Mouse (Mus musculus) neural tube, embryonic 11.5 days (tissue): ENCODE results near the gene Ninl. TPM values are rescaled to one million over a fixed set of nuclear protein-coding genes. Genes with fewer than 3 reads are reported as not detected.

Experiments
- ATAC-seq: fragments of 200-750 bp; cut with Nextera tagmentation; 2 replicates; pipeline ENCODE4 v1.8.0; 2017; ENCODE audit warnings: moderate number of reproducible peaks, mild to moderate bottlenecking, moderate TSS enrichment, moderate library complexity; ENCODE audit not compliant: insufficient read depth, low FRiP score, low TSS enrichment
- DNase-seq: peaks from one replicate; pipeline ENCODE4 v3.0.0-alpha.2; 2015; ENCODE audit warnings: low spot score
- H3K27ac ChIP-seq: fragments of 300-500 bp; sonication (generic); 2 replicates; pipeline ENCODE4 v1.5.1; 2014; ENCODE audit warnings: low read depth, mild to moderate bottlenecking, low read length
- H3K27me3 ChIP-seq: fragments of 300-500 bp; sonication (generic); 2 replicates; pipeline ENCODE4 v1.6.1; 2014; ENCODE audit warnings: mild to moderate bottlenecking, low read length, mixed read lengths; ENCODE audit not compliant: control insufficient read depth, insufficient read depth
- H3K36me3 ChIP-seq: fragments of 300-500 bp; sonication (generic); 2 replicates; pipeline ENCODE4 v1.6.1; 2014; ENCODE audit warnings: mild to moderate bottlenecking, low read length, moderate library complexity, mixed read lengths; ENCODE audit not compliant: control insufficient read depth, insufficient read depth
- H3K4me1 ChIP-seq: fragments of 300-500 bp; sonication (generic); 2 replicates; pipeline ENCODE4 v1.6.1; 2014; ENCODE audit warnings: low read length, mixed read lengths; ENCODE audit not compliant: control insufficient read depth, insufficient read depth
- H3K4me2 ChIP-seq: fragments of 300-500 bp; sonication (generic); 2 replicates; pipeline ENCODE4 v1.6.1; 2014; ENCODE audit warnings: low read depth, mild to moderate bottlenecking, moderate library complexity
- H3K4me3 ChIP-seq: fragments of 300-500 bp; sonication (generic); 2 replicates; pipeline ENCODE4 v1.5.1; 2014; ENCODE audit warnings: low read depth, low read length
- H3K9ac ChIP-seq: fragments of 300-500 bp; sonication (generic); 2 replicates; pipeline ENCODE4 v1.6.1; 2014; ENCODE audit warnings: mild to moderate bottlenecking, low read length
- H3K9me3 ChIP-seq: fragments of 300-500 bp; sonication (generic); 2 replicates; pipeline ENCODE4 v1.6.1; 2016; ENCODE audit warnings: low read length; ENCODE audit not compliant: control insufficient read depth
- WGBS: fragments of 180-500 bp; shearing (Covaris S2); extraction: QIAGEN DNeasy Blood & Tissue Kit; methylation state at CpG from one replicate; pipeline ENCODE4 v1.1.7; 2014; 5-methylcytosine and 5-hydroxymethylcytosine counted together
- polyA plus RNA-seq: library from polyadenylated mRNA; unstranded; fragments of >200 nt; fragmentation: Nextera tagmentation; extraction: Ambion mirVana; gene quantifications from 2 replicates; pipeline ENCODE4 v1.2.1, GENCODE M21; 2014

The Ninl gene
- polyA plus RNA-seq, 1 experiment from 2014 or later: 12.2 TPM

DNA sequence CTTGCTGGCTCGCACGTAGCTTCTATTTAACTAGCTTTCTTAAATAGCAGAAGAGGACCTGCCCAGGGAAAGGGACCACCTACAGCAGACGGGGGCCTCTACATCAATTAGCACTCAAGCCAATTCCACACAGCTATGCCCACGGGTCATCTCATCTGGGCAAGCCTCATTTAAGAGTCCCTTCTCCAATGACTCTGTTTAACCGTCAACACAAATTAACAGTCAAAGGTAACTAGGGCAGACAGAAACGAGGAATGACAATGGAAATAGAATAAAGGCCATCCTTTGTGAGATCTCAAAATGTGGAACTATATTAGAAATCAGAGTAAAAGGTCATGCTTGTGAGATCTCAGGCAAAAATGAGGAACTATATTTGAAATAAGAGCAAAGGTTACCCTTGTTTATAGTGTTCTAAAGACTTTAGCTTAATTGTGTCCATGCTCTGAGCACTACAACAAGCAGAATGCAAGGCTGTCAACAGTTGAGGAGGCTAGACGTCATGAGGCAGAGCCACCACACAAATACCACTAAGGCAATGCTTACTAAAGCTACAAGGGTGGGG lies 143.4 kb downstream of the Ninl start:
- Histone ChIP-seq H3K4me2 (no peak overlapping the region), H3K36me3 (no peaks in the 10 kb centered on the region), H3K9ac (no peak overlapping the region), H3K4me1 (no peaks in the 10 kb centered on the region), H3K27ac (no peak overlapping the region), H3K9me3 (no peaks in the 10 kb centered on the region), H3K27me3 (no peaks in the 10 kb centered on the region), H3K4me3 (no peak overlapping the region)
- ATAC-seq (no peak), DNase-seq (no peak)
- WGBS: 82% methylated on average over 7 of the region's 7 CpGs

- no peak overlapping the region for H3K9ac ChIP-seq
- H3K27me3 ChIP-seq: no peaks in the 10 kb centered on the region
- no peak for DNase-seq
- no peak overlapping the region for H3K27ac ChIP-seq
- H3K36me3 ChIP-seq: no peaks in the 10 kb centered on the region
- H3K4me2 ChIP-seq: no peak overlapping the region
- no peaks in the 10 kb centered on the region for H3K4me1 ChIP-seq
- 90% methylated on average over 2 of the region's 2 CpGs for WGBS
- no peak for ATAC-seq
- H3K4me3 ChIP-seq: no peak overlapping the region
- H3K9me3 ChIP-seq: no peaks in the 10 kb centered on the region
These were observed 144.4 kb downstream of the Ninl start for GRCm38 (mm10) chr2:150894617-150895267.

GRCm38 (mm10) chr2:150887370-150887769 lies 151.8 kb downstream of the Ninl start:
- Histone ChIP-seq H3K27ac (no peak overlapping the region), H3K4me3 (no peak overlapping the region), H3K4me1 (no peaks in the 10 kb centered on the region), H3K9ac (no peak overlapping the region), H3K9me3 (no peaks in the 10 kb centered on the region), H3K36me3 (no peaks in the 10 kb centered on the region), H3K27me3 (no peaks in the 10 kb centered on the region), H3K4me2 (no peak overlapping the region)
- ATAC-seq (no peak), DNase-seq (no peak)
- 84% methylated on average over 2 of the region's 2 CpGs for WGBS

DNA sequence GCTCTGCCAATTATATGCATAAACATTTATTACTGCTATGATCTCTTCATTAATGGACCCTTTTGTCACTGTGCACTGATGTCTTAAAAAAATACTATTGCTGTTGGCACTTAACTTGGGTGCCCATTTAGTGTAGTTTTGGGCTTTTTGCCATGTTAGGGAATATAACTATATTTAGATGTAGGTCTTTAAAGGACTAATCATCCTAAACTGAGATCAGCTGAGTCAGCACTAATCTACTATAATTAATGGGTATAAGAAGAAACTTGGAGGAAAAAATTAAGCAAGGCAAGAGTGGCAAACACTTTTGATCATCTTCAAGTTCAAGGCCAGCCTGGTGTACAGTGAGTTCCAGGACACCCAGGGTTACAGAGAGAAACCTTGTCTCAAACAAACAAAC lies 152.9 kb downstream of the Ninl start:
- no peak for ATAC-seq
- Histone ChIP-seq H3K4me3 (no peak overlapping the region), H3K4me1 (no peaks in the 10 kb centered on the region), H3K36me3 (no peaks in the 10 kb centered on the region), H3K9me3 (no peaks in the 10 kb centered on the region), H3K27me3 (no peaks in the 10 kb centered on the region), H3K27ac (no peak overlapping the region), H3K4me2 (no peak overlapping the region), H3K9ac (no peak overlapping the region)
- no peak for DNase-seq

DNA sequence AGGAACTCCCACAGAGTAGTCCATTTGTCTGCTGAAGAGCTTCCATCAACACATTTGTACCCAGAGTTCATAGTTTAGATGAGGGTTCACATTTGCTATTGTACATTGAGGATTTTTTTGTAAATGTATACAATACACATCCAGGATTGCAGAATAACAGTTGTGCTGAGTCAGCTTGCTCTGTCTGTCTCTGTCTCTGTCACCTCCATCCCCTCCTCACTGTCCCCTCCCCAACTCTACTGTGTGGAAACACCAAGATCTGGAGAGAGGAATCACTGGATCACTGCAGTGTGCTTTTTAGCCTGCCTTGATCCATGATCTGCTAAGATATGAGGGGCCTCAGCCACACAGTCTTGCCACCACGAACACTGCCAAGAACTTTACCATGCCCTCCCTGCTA lies 153.4 kb downstream of the Ninl start:
- Histone ChIP-seq H3K4me2 (no peak overlapping the region), H3K9ac (no peak overlapping the region), H3K27me3 (no peaks in the 10 kb centered on the region), H3K27ac (no peak overlapping the region), H3K4me3 (no peak overlapping the region), H3K4me1 (no peaks in the 10 kb centered on the region), H3K9me3 (no peaks in the 10 kb centered on the region), H3K36me3 (no peaks in the 10 kb centered on the region)
- DNase-seq (no peak), ATAC-seq (no peak)
- WGBS: 97% methylated on average over 1 of the region's 1 CpGs

GRCm38 (mm10) chr2:150884779-150885110 lies 154.4 kb downstream of the Ninl start:
- no peak overlapping the region for H3K9ac ChIP-seq
- no peak overlapping the region for H3K4me3 ChIP-seq
- no peak for DNase-seq
- no peaks in the 10 kb centered on the region for H3K9me3 ChIP-seq
- no peaks in the 10 kb centered on the region for H3K4me1 ChIP-seq
- H3K36me3 ChIP-seq: no peaks in the 10 kb centered on the region
- WGBS: 91% methylated on average over 1 of the region's 1 CpGs
- no peak overlapping the region for H3K4me2 ChIP-seq
- H3K27ac ChIP-seq: no peak overlapping the region
- ATAC-seq: no peak; the same call in 1 of the 2 replicates
- no peaks in the 10 kb centered on the region for H3K27me3 ChIP-seq

Other genes starting within 250 kb of the Ninl start
- gene Abhd12, start 134.6 kb downstream of the Ninl start, polyA plus RNA-seq: 57.0 and 65.3 TPM in 2 replicates
- 59.4 and 60.6 TPM in 2 replicates for gene Gins1, start 134.0 kb downstream of the Ninl start, polyA plus RNA-seq
- 42.4 and 43.9 TPM in 2 replicates for gene Nanp, start within 50 bp of the Ninl start, polyA plus RNA-seq
- not detected in 2 replicates for gene Gm14151, start 53.0 kb upstream of the Ninl start, polyA plus RNA-seq
- not detected in 2 replicates for gene Gm14147, start 58.9 kb upstream of the Ninl start, polyA plus RNA-seq